Mouse (Mus musculus) heart, embryonic 11.5 days (tissue): ENCODE results near the gene Tesc. TPM values are rescaled to one million over a fixed set of nuclear protein-coding genes. Genes with fewer than 3 reads are reported as not detected.

ENCODE experiments used
- ATAC-seq: fragments of 200-750 bp; cut with Nextera tagmentation; replicated peaks from 2 replicates; pipeline ENCODE4 v1.8.0; 2017; ENCODE audit warnings: moderate library complexity; ENCODE audit not compliant: insufficient number of reproducible peaks, low FRiP score, low TSS enrichment
- H3K27ac ChIP-seq: fragments of 300-500 bp; sonication (generic); 2 replicates; pipeline ENCODE4 v1.5.1; 2014; ENCODE audit warnings: mild to moderate bottlenecking, low read depth, low read length
- H3K27me3 ChIP-seq: fragments of 300-500 bp; sonication (generic); 2 replicates; pipeline ENCODE4 v1.6.1; 2014; ENCODE audit warnings: mild to moderate bottlenecking, low read length, mixed read lengths; ENCODE audit not compliant: control insufficient read depth, insufficient read depth
- H3K36me3 ChIP-seq: fragments of 300-500 bp; sonication (generic); 2 replicates; pipeline ENCODE4 v1.6.1; 2014; ENCODE audit warnings: mild to moderate bottlenecking, low read length, moderate library complexity, mixed read lengths; ENCODE audit not compliant: control insufficient read depth, insufficient read depth
- H3K4me1 ChIP-seq: fragments of 300-500 bp; sonication (generic); 2 replicates; pipeline ENCODE4 v1.6.1; 2014; ENCODE audit warnings: low read length; ENCODE audit not compliant: control insufficient read depth, insufficient read depth
- H3K4me2 ChIP-seq: fragments of 300-500 bp; sonication (generic); 2 replicates; pipeline ENCODE4 v1.6.1; 2014; ENCODE audit warnings: mild to moderate bottlenecking, moderate library complexity
- H3K4me3 ChIP-seq: fragments of 300-500 bp; sonication (generic); 2 replicates; pipeline ENCODE4 v1.5.1; 2014; ENCODE audit warnings: low read depth, low read length
- H3K9ac ChIP-seq: fragments of 300-500 bp; sonication (generic); 2 replicates; pipeline ENCODE4 v1.6.1; 2014; ENCODE audit warnings: mild to moderate bottlenecking, low read depth, low read length, moderate library complexity
- H3K9me3 ChIP-seq: fragments of 300-500 bp; sonication (generic); replicated peaks from 2 replicates; pipeline ENCODE4 v1.6.1; 2016; ENCODE audit warnings: low read length; ENCODE audit not compliant: control insufficient read depth
- WGBS: fragments of 180-500 bp; shearing (Covaris S2); extraction: QIAGEN DNeasy Blood & Tissue Kit; methylation state at CpG from one replicate; pipeline ENCODE4 v1.1.7; 2014; ENCODE audit not compliant: insufficient replicate concordance; 5-methylcytosine and 5-hydroxymethylcytosine counted together
- polyA plus RNA-seq: library from polyadenylated mRNA; unstranded; fragments of >200 nt; fragmentation: Nextera tagmentation; extraction: Ambion mirVana; gene quantifications from 2 replicates; pipeline ENCODE4 v1.2.1, GENCODE M21; 2014

Tesc gene
- polyA plus RNA-seq, 1 experiment from 2014 or later: 17.9 TPM

DNA sequence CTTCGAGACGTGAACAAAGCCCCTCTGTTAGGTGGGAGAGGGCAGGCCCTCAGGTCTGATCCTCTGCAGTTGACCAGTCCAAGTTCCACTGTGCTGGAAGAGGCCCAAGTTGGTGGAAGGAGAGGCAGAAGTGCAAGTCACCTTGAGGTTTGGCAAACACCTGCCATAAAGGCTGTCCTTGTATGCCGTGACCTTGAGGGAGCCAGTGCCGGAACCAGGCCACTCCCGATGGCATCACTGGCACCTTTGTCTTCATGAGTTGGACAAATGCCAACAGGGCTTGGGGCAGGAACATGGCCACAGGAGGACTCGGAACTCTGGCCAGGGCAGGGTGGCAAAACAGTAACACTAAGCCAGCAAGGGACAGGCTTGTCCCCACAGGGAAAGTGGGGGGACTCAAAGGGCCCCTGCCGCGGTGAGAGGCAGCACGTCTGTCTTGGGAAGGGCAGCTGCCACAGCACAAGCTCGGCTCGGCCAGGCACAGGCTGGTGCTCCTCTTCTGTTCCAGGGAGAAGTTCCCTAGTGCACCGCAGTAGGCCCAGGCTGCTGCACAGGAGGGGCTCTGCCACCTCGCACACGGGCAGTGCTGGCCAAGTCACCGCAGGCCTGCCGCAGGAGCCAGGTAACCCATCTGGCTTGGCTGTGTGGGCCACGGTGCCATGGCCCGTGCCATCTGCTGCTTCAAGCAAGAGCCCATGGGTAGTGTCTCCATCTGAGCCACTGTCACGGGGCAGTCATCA lies 38.1 kb downstream of the Tesc start:
- no peak for ATAC-seq
- Histone ChIP-seq H3K4me1 (peaks cover 30% of the 10 kb centered on the region), H3K36me3 (peaks cover 11% of the 10 kb centered on the region), H3K9ac (no peak overlapping the region), H3K4me2 (no peak overlapping the region), H3K27me3 (no peaks in the 10 kb centered on the region), H3K9me3 (no peaks in the 10 kb centered on the region), H3K4me3 (no peak overlapping the region), H3K27ac (0 out of 2 replicates have a peak overlapping the region, but pooled peaks have one; percentile 15)
- WGBS: 92% methylated on average over 19 of the region's 19 CpGs

DNA sequence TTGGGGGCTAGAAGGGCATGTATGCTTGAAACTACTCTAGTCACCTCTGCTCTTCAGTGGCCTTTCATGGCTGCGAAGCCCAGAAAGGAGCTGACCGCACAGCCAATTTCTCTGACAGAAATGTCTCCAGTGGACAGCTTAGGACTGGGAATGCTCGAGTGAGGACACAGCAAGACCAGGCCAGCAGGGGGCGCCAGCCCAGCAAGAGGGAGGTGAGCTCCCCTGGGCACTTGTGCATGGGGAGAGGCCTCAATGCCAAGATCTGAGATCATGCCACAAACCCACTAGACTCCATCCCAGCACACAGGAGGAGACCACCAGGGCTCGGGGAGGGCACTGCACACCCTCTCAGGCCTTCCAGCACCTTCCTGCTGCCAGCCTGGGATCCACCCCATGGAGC lies 39.3 kb downstream of the Tesc start:
- H3K27ac ChIP-seq: no peak overlapping the region
- peaks cover 30% of the 10 kb centered on the region for H3K4me1 ChIP-seq
- no peak overlapping the region for H3K4me3 ChIP-seq
- WGBS: 51% methylated on average over 5 of the region's 5 CpGs
- H3K27me3 ChIP-seq: no peaks in the 10 kb centered on the region
- ATAC-seq: no peak
- H3K9ac ChIP-seq: no peak overlapping the region
- peaks cover 11% of the 10 kb centered on the region for H3K36me3 ChIP-seq
- no peak overlapping the region for H3K4me2 ChIP-seq
- H3K9me3 ChIP-seq: no peaks in the 10 kb centered on the region

GRCm38 (mm10) chr5:118067572-118067971 lies 40.0 kb downstream of the Tesc start:
- no peak overlapping the region for H3K4me2 ChIP-seq
- no peak overlapping the region for H3K4me3 ChIP-seq
- WGBS: 56% methylated on average over 4 of the region's 4 CpGs
- H3K27ac ChIP-seq: peak overlapping the region; percentile 63
- no peaks in the 10 kb centered on the region for H3K9me3 ChIP-seq
- ATAC-seq: 0 out of 2 replicates have a peak, but pooled peaks have one; percentile 14
- H3K27me3 ChIP-seq: no peaks in the 10 kb centered on the region
- H3K4me1 ChIP-seq: peaks cover 30% of the 10 kb centered on the region
- H3K9ac ChIP-seq: no peak overlapping the region
- peaks cover 12% of the 10 kb centered on the region for H3K36me3 ChIP-seq

DNA sequence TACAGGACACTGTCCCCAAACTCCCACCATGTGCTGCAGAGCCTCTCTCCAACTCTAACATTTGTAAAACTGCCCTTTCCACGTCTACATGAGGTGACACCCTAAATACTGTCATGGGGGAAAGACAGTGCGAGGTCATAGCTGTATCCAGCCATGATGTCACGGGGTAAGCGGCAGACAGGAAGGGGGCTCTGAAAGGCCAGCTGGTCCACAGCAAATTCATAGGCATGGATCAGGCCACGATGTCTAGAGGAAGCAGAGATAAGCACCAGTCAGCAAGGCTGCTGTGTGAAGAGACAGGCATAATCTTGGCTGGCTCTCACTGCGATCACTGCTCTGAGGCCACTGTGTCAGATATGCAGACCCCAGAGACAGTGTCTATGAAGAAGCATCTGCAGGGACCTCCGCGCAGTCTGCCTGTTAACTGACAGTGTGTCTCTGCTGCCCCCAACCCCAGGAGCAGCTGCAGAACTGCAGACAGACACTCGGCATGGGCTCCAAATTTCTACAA lies 40.5 kb downstream of the Tesc start:
- peak; percentile 32; the same call in 1 of the 2 replicates for ATAC-seq
- H3K9ac ChIP-seq: no peak overlapping the region
- H3K4me1 ChIP-seq: peaks cover 30% of the 10 kb centered on the region
- WGBS: 49% methylated on average over 9 of the region's 9 CpGs
- peaks cover 15% of the 10 kb centered on the region for H3K36me3 ChIP-seq
- H3K4me3 ChIP-seq: no peak overlapping the region
- no peaks in the 10 kb centered on the region for H3K27me3 ChIP-seq
- H3K4me2 ChIP-seq: no peak overlapping the region
- H3K27ac ChIP-seq: peak overlapping the region; percentile 63
- H3K9me3 ChIP-seq: no peaks in the 10 kb centered on the region

- Histone ChIP-seq H3K4me3 (no peak overlapping the region), H3K9me3 (no peaks in the 10 kb centered on the region), H3K36me3 (peaks cover 15% of the 10 kb centered on the region), H3K4me2 (no peak overlapping the region), H3K27me3 (no peaks in the 10 kb centered on the region), H3K27ac (no peak overlapping the region), H3K4me1 (peaks cover 27% of the 10 kb centered on the region), H3K9ac (peak overlapping the region; percentile 48)
- 41% methylated on average over 9 of the region's 9 CpGs for WGBS
- no peak for ATAC-seq
Measured at GRCm38 (mm10) chr5:118069315-118069714, 41.8 kb downstream of the Tesc start.

- Histone ChIP-seq H3K4me1 (peaks cover 21% of the 10 kb centered on the region), H3K27ac (no peak overlapping the region), H3K27me3 (no peaks in the 10 kb centered on the region), H3K4me2 (no peak overlapping the region), H3K4me3 (no peak overlapping the region), H3K36me3 (peaks cover 16% of the 10 kb centered on the region), H3K9me3 (no peaks in the 10 kb centered on the region), H3K9ac (no peak overlapping the region)
- 85% methylated on average over 5 of the region's 5 CpGs for WGBS
- no peak for ATAC-seq
Measured at GRCm38 (mm10) chr5:118071766-118072165, 44.2 kb downstream of the Tesc start.

DNA sequence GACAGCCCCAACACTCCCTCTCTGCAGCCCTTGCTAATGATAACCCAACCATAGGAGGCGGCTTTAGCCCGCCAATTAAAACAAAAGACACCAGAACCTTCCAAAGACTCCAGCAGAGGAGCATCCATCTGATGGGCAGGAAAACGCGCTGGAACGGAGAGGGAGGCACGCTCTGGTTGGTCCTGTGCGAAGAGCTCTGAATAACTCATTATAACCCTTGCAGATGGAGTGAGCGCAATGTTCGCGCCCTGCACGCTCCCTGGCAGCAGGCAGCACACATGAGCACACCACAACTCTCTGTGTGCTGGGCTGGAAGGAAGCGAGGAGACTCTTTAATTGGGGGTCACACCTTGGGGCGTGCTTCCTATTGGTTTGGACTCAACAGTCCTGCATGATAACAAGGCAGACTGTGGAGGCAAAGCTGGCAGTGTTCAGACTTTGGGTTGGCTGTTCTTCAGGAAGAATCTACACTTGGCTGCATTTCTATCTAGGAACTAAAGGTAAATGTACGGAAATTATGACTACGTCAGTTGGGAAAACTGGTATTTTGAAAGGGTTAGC lies 45.8 kb downstream of the Tesc start:
- no peaks in the 10 kb centered on the region for H3K9me3 ChIP-seq
- H3K9ac ChIP-seq: no peak overlapping the region
- WGBS: 92% methylated on average over 15 of the region's 15 CpGs
- H3K4me3 ChIP-seq: no peak overlapping the region
- no peak overlapping the region for H3K27ac ChIP-seq
- no peak for ATAC-seq
- H3K4me2 ChIP-seq: no peak overlapping the region
- peaks cover 9% of the 10 kb centered on the region for H3K4me1 ChIP-seq
- no peaks in the 10 kb centered on the region for H3K27me3 ChIP-seq
- peaks cover 17% of the 10 kb centered on the region for H3K36me3 ChIP-seq

GRCm38 (mm10) chr5:118076721-118077592 lies 49.4 kb downstream of the Tesc start:
- no peak overlapping the region for H3K27ac ChIP-seq
- no peaks in the 10 kb centered on the region for H3K27me3 ChIP-seq
- WGBS: 90% methylated on average over 15 of the region's 15 CpGs
- H3K36me3 ChIP-seq: peaks cover 12% of the 10 kb centered on the region
- no peak for ATAC-seq
- peaks cover 22% of the 10 kb centered on the region for H3K4me1 ChIP-seq
- no peaks in the 10 kb centered on the region for H3K9me3 ChIP-seq
- H3K4me2 ChIP-seq: no peak overlapping the region
- 0 out of 2 replicates have a peak overlapping the region, but pooled peaks have one; percentile 16 for H3K9ac ChIP-seq
- no peak overlapping the region for H3K4me3 ChIP-seq
